Mouse (Mus musculus) ES-E14 (cell line): Measurements from ENCODE around the gene Itgb4. TPM values are rescaled to one million over a fixed set of nuclear protein-coding genes. Genes with fewer than 3 reads are reported as not detected.

Source experiments
- DNase-seq: peaks from one replicate; pipeline ENCODE4 v3.0.0-alpha.2; 2013; ENCODE audit warnings: low read depth, low spot score
- H3K27ac ChIP-seq: 2 replicates; pipeline ENCODE4 v1.5.1; 2012; ENCODE audit warnings: low read depth, mild to moderate bottlenecking, low read length, moderate library complexity, mixed read lengths; ENCODE audit not compliant: poor library complexity, insufficient read depth, severe bottlenecking
- H3K36me3 ChIP-seq: 2 replicates; pipeline ENCODE4 v1.6.1; 2012; ENCODE audit warnings: mild to moderate bottlenecking, low read length, moderate library complexity, mixed read lengths; ENCODE audit not compliant: control insufficient read depth, poor library complexity, insufficient read depth, severe bottlenecking
- H3K4me1 ChIP-seq, 2 experiments: fragments of 150-350 bp in 1 of 2; sonication (generic) in 1 of 2; 2 replicates each; pipeline ENCODE4 v1.6.1; 2012; ENCODE audit warnings: low read length in 2 of 2, mild to moderate bottlenecking in 1 of 2, mixed read lengths in 1 of 2; ENCODE audit not compliant: control insufficient read depth in 2 of 2, insufficient read depth in 2 of 2, poor library complexity in 1 of 2
- H3K4me3 ChIP-seq, 2 experiments: fragments of 150-350 bp in 1 of 2; sonication (generic) in 1 of 2; 2 replicates each; pipeline ENCODE4 v1.5.1; 2012; ENCODE audit warnings: low read length in 2 of 2, low read depth in 1 of 2, mild to moderate bottlenecking in 1 of 2, mixed read lengths in 1 of 2; ENCODE audit not compliant: insufficient read depth in 1 of 2, poor library complexity in 1 of 2, severe bottlenecking in 1 of 2
- H3K9ac ChIP-seq: 2 replicates; pipeline ENCODE4 v1.6.1; 2012; ENCODE audit warnings: low read depth, mild to moderate bottlenecking, low read length, mixed read lengths; ENCODE audit not compliant: poor library complexity, insufficient read depth, severe bottlenecking
- H3K9me3 ChIP-seq: fragments of 150-350 bp; sonication (generic); 2 replicates; pipeline ENCODE4 v1.6.1; 2012; ENCODE audit warnings: low read depth, mild to moderate bottlenecking, low read length; ENCODE audit not compliant: control insufficient read depth, insufficient read depth
- CHD2 ChIP-seq: IDR thresholded peaks from 2 replicates; pipeline ENCODE4 v1.6.1; 2014; ENCODE audit warnings: mild to moderate bottlenecking, low read depth, low read length, inconsistent platforms
- HCFC1 ChIP-seq: IDR thresholded peaks from 2 replicates; pipeline ENCODE4 v1.6.1; 2012; ENCODE audit warnings: low read length, inconsistent platforms, borderline replicate concordance; ENCODE audit not compliant: insufficient read depth
- MAFK ChIP-seq: IDR thresholded peaks from 2 replicates; pipeline ENCODE4 v1.6.1; 2014; ENCODE audit warnings: mild to moderate bottlenecking, low read depth, low read length, inconsistent platforms; ENCODE audit not compliant: insufficient read depth
- ZC3H11A ChIP-seq: IDR thresholded peaks from 2 replicates; pipeline ENCODE4 v1.6.1; 2012; ENCODE audit warnings: low read depth, mild to moderate bottlenecking, inconsistent platforms, low read length, borderline replicate concordance
- ZNF384 ChIP-seq: IDR thresholded peaks from 2 replicates; pipeline ENCODE4 v1.6.1; 2012; ENCODE audit warnings: low read depth, low read length, inconsistent platforms
- in situ Hi-C, 2 experiments: fragments of 600-800 bp; cut with MboI; formaldehyde crosslinking; loops; one replicate each; pipeline ENCODE4 v1.15.1; 2025; ENCODE audit warnings: low sequenced_read_pairs in 2 of 2, inconsistent platforms in 1 of 2; ENCODE audit not compliant: unreplicated experiment in 2 of 2
- total RNA-seq: library from RNA; depleted of rRNA; stranded (reverse); fragments of 300-350 nt; gene quantifications from 2 replicates; pipeline ENCODE4 v1.2.3, GENCODE M21; 2012

Itgb4 gene
- total RNA-seq, 1 experiment, result 9.6 TPM

DNA sequence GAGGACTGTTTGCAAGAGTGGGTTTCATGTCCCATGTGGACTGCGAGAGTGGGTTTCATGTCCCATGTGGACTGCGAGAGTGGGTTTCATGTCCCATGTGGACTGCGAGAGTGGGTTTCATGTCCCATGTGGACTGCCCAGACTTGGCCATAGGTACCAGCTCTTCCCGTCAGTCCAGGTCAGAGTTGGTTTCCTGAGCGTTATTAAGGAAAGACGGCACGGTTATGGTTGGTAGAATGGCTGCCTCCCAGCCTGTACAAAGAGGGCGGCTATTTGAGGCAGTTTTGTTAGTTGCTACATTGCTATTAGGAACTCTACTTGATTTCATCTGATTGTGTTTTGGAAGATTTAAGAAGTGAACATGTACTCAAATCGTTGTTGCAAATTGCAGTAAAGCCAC lies 63.3 kb downstream of the Itgb4 start:
- Histone ChIP-seq H3K9ac (no peak overlapping the region), H3K4me3 (no peak overlapping the region), H3K4me1 (peaks cover 0 to 2% of the 10 kb centered on the region in 2 experiments; a peak in 1 of 4 replicates), H3K27ac (no peak overlapping the region), H3K9me3 (no peaks in the 10 kb centered on the region), H3K36me3 (peaks cover 19% of the 10 kb centered on the region; the same call in 1 of the 2 replicates)
- DNase-seq, result no peak
- in situ Hi-C loops, result no loop called here
- TF ChIP-seq CHD2 (no peak), MAFK (no peak), ZNF384 (no peak), ZC3H11A (no peak), HCFC1 (no peak)

DNA sequence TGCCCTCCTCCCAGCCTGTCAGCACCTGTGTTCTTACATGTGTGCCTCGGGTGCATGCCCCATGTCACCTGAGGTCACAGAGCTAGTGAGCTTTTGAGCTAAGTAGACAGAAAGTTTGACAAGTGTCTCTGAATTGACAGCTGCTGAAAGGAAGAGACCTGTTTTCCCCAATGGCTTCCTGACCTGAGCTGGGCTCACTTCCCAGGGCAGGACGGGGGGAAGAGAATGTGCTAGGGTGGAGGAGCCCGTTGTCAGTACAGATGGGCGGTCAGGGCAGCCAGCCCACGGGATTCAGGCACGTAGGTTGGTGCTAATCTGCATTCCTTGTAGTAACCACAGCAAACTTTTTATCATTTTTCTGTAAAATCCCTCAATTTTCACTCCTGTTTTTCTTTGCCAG lies 66.1 kb downstream of the Itgb4 start:
- TF ChIP-seq CHD2 (no peak), MAFK (no peak), ZC3H11A (no peak), HCFC1 (no peak), ZNF384 (no peak)
- Histone ChIP-seq H3K36me3 (peaks cover 16% of the 10 kb centered on the region; the same call in 1 of the 2 replicates), H3K9ac (no peak overlapping the region), H3K4me3 (no peak overlapping the region), H3K9me3 (no peaks in the 10 kb centered on the region), H3K27ac (no peak overlapping the region), H3K4me1 (peaks cover 0 to 2% of the 10 kb centered on the region in 2 experiments; a peak in 1 of 4 replicates)
- DNase-seq, result no peak
- in situ Hi-C loops, result no loop called here

GRCm38 (mm10) chr11:116041833-116042232 lies 67.3 kb downstream of the Itgb4 start:
- Histone ChIP-seq H3K9ac (no peak overlapping the region), H3K4me3 (no peak overlapping the region), H3K27ac (no peak overlapping the region), H3K9me3 (no peaks in the 10 kb centered on the region), H3K36me3 (peaks cover 16% of the 10 kb centered on the region; the same call in 1 of the 2 replicates), H3K4me1 (peaks cover 0 to 2% of the 10 kb centered on the region in 2 experiments; a peak in 1 of 4 replicates)
- in situ Hi-C loops, result no loop called here
- DNase-seq, result no peak
- no peak for TF ChIP-seq HCFC1
- TF ChIP-seq ZNF384, result no peak
- TF ChIP-seq MAFK, result no peak
- TF ChIP-seq CHD2, result no peak
- no peak for TF ChIP-seq ZC3H11A

GRCm38 (mm10) chr11:116042372-116043138 lies 68.0 kb downstream of the Itgb4 start:
- TF ChIP-seq HCFC1 (no peak), MAFK (0 out of 2 replicates have a peak, but pooled peaks have one; percentile 33)
- peaks cover 17% of the 10 kb centered on the region; the same call in 1 of the 2 replicates for H3K36me3 ChIP-seq
- H3K9ac ChIP-seq, result peak overlapping the region; percentile 37; the same call in 1 of the 2 replicates
- H3K27ac ChIP-seq, result 0 out of 2 replicates have a peak overlapping the region, but pooled peaks have one; percentile 8
- no peak overlapping the region for H3K4me3 ChIP-seq
- in situ Hi-C loops, result no loop called here
- peaks cover 0 to 2% of the 10 kb centered on the region in 2 experiments; a peak in 1 of 4 replicates for H3K4me1 ChIP-seq
- no peak for DNase-seq
- no peaks in the 10 kb centered on the region for H3K9me3 ChIP-seq
